Mouse (Mus musculus): ENCODE data around the gene Arnt2. TPM values are rescaled to one million over a fixed set of nuclear protein-coding genes. Genes with fewer than 3 reads are reported as not detected.
A peak's percentile ranks its signal among the peaks of the same experiment; 100 is the strongest.

Arnt2 gene
- total and polyA plus RNA-seq, 2 experiments from 2014 or later: 44.6 to 126 TPM

DNA sequence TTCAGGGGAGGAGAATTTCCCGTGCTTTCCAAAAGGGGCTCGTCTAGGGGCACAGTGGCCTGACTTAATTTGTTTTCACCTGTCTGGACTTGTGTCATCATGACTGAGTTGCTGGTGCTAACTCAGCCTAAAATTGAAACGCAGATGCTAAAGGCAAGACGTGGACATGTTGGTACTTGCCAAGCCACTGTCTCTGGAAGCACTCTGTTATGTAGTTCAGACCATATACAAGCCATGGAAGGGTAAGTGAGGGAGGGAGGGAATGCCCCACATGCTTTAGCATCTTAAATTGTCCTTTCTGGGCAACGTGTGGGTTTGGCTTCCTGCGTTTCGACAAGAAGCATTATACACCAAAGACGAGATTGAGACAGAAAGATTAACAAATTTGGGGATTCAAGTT lies 155.1 kb downstream of the Arnt2 start:
- no peak for TF ChIP-seq CTCF (IDR thresholded peaks at IDR 0.05; ENCODE audit: low read depth)
- Histone ChIP-seq H3K4me2 (ENCODE audit: low read depth, low read length) (no peak overlapping the region), H3K4me1 (ENCODE audit: insufficient read depth, low read length) (no peaks in the 10 kb centered on the region), H3K27me3 (ENCODE audit: insufficient read depth, low read length) (no peaks in the 10 kb centered on the region), H3K36me3 (ENCODE audit: insufficient read depth, low read length) (peaks cover 30% of the 10 kb centered on the region; the same call in 1 of the 2 replicates), H3K9ac (replicated peaks; ENCODE audit: low read length) (no peak overlapping the region), H3K9me3 (ENCODE audit: low read length) (no peaks in the 10 kb centered on the region), H3K27ac (no peak overlapping the region), H3K4me3 (ENCODE audit: low read length) (no peak overlapping the region)
- ATAC-seq: no peak
- WGBS: 80% methylated on average over 8 of the region's 8 CpGs
- no peak for DNase-seq (ENCODE audit: low spot score)

DNA sequence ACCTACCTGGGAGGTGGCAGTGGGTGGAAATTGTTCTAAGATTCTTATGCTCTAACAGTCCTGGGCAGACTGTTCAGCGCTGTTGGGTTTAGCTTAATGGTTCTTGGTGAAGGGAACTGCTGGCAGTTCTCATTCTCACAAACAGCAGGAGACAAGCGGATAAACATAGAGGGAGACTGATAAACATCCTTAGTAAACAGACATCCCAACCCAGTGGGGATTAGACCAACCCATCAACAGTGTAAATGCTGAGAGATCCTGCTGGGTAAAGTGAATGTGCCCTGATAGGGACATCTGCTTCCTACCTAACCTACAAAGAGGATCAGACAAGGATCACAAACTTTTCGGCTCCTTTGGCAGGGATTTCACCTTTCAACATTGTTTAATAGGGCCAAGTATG lies 155.7 kb downstream of the Arnt2 start:
- 63% methylated on average over 3 of the region's 3 CpGs for WGBS
- H3K36me3 ChIP-seq (ENCODE audit: insufficient read depth, low read length): peaks cover 29% of the 10 kb centered on the region; the same call in 1 of the 2 replicates

DNA sequence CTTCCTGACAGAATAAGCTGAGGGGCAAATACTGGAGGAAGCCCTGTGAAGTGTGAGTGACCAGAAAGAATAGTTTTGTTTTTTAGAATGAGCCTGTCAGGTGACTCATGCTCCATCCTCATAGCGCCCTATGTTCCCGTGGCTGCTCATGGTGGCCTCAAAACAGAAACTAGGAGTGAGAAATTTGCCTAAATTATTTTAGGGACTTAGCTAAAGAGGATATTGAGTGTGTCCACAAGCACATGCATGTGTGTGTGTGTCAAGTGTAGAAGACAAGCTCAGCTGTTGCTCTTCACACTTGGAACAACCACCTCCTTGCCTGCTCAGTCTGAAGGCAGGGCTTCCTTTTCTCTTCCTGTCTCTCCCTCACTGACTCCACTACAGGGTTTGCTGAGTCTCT lies 158.3 kb downstream of the Arnt2 start:
- 89% methylated on average over 2 of the region's 2 CpGs for whole genome bisulfite sequencing
- no peaks in the 10 kb centered on the region for H3K9me3 ChIP-seq (ENCODE audit: low read length)
- peaks cover 29% of the 10 kb centered on the region; the same call in 1 of the 2 replicates for H3K36me3 ChIP-seq (ENCODE audit: insufficient read depth, low read length)
- no peak for ATAC-seq
- no peak overlapping the region for H3K4me2 ChIP-seq (ENCODE audit: low read depth, low read length)
- TF ChIP-seq CTCF (IDR thresholded peaks at IDR 0.05; ENCODE audit: low read depth): no peak
- H3K4me1 ChIP-seq (ENCODE audit: insufficient read depth, low read length): no peaks in the 10 kb centered on the region
- no peaks in the 10 kb centered on the region for H3K27me3 ChIP-seq (ENCODE audit: insufficient read depth, low read length)
- no peak overlapping the region for H3K4me3 ChIP-seq (ENCODE audit: low read length)
- no peak for DNase-seq (ENCODE audit: low spot score)
- H3K27ac ChIP-seq: no peak overlapping the region
- H3K9ac ChIP-seq (replicated peaks; ENCODE audit: low read length): no peak overlapping the region

More for the DNA sequence above, 155.7 kb downstream of the Arnt2 start:
- Histone ChIP-seq H3K9me3 (ENCODE audit: low read length) (no peaks in the 10 kb centered on the region), H3K27ac (no peak overlapping the region), H3K4me2 (ENCODE audit: low read depth, low read length) (no peak overlapping the region), H3K27me3 (ENCODE audit: insufficient read depth, low read length) (no peaks in the 10 kb centered on the region), H3K4me3 (ENCODE audit: low read length) (no peak overlapping the region), H3K4me1 (ENCODE audit: insufficient read depth, low read length) (no peaks in the 10 kb centered on the region), H3K9ac (replicated peaks; ENCODE audit: low read length) (no peak overlapping the region)
- no peak for TF ChIP-seq CTCF (IDR thresholded peaks at IDR 0.05; ENCODE audit: low read depth)
- ATAC-seq (no peak), DNase-seq (ENCODE audit: low spot score) (no peak)

DNA sequence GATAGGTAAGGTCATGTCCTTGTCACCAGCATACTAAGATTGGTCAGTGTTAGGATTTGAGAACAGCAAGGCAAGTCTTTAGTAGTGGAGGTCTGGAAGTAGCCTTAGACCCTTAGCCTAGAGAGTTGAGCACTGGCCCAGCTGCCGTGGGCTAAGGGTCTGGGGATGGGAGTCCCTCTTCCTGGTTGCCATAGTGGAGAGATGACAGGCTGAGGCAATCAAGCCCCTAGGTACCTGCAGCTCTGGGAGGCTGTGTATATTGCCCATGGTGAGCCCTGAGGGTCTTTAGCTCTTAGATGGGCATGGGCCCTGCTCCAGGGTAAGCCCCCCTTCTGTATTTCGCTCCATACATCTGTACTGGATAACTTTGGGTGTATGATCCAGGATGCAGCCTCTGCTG lies 159.2 kb downstream of the Arnt2 start:
- 92% methylated on average over 2 of the region's 2 CpGs for WGBS
- H3K4me2 ChIP-seq (ENCODE audit: low read depth, low read length): no peak overlapping the region
- no peaks in the 10 kb centered on the region for H3K9me3 ChIP-seq (ENCODE audit: low read length)
- DNase-seq (ENCODE audit: low spot score): no peak
- peaks cover 29% of the 10 kb centered on the region; the same call in 1 of the 2 replicates for H3K36me3 ChIP-seq (ENCODE audit: insufficient read depth, low read length)
- no peak for ATAC-seq
- H3K4me3 ChIP-seq (ENCODE audit: low read length): no peak overlapping the region
- TF ChIP-seq CTCF (IDR thresholded peaks at IDR 0.05; ENCODE audit: low read depth): no peak
- no peaks in the 10 kb centered on the region for H3K4me1 ChIP-seq (ENCODE audit: insufficient read depth, low read length)
- no peak overlapping the region for H3K9ac ChIP-seq (replicated peaks; ENCODE audit: low read length)
- no peak overlapping the region for H3K27ac ChIP-seq
- H3K27me3 ChIP-seq (ENCODE audit: insufficient read depth, low read length): no peaks in the 10 kb centered on the region

DNA sequence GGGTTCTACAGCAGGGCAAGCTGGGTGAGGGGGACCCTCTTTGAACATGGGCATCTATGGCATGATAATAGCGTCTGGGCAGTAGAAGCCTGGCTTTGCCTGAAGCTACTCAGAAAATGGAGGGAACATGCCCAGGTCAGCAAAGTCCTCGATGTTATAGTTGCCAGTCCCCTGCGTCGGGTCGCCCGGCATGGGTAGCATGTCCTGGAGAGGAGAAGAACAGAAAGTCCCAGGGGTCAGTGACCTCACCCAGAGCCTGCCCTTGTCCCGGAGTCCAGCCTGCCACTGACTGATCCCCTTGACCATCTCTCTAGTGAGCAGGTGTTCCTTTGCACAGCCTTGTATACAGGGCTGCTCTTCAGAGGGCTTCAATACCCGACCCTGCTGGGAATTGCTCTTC lies 160.0 kb downstream of the Arnt2 start:
- Histone ChIP-seq H3K9ac (replicated peaks; ENCODE audit: low read length) (no peak overlapping the region), H3K4me1 (ENCODE audit: insufficient read depth, low read length) (no peaks in the 10 kb centered on the region), H3K36me3 (ENCODE audit: insufficient read depth, low read length) (peaks cover 24% of the 10 kb centered on the region; the same call in 1 of the 2 replicates), H3K4me2 (ENCODE audit: low read depth, low read length) (no peak overlapping the region), H3K27me3 (ENCODE audit: insufficient read depth, low read length) (no peaks in the 10 kb centered on the region), H3K27ac (no peak overlapping the region), H3K9me3 (ENCODE audit: low read length) (no peaks in the 10 kb centered on the region), H3K4me3 (ENCODE audit: low read length) (no peak overlapping the region)
- ATAC-seq: no peak
- 86% methylated on average over 8 of the region's 8 CpGs for WGBS
- no peak for DNase-seq (ENCODE audit: low spot score)
- no peak for TF ChIP-seq CTCF (IDR thresholded peaks at IDR 0.05; ENCODE audit: low read depth)

DNA sequence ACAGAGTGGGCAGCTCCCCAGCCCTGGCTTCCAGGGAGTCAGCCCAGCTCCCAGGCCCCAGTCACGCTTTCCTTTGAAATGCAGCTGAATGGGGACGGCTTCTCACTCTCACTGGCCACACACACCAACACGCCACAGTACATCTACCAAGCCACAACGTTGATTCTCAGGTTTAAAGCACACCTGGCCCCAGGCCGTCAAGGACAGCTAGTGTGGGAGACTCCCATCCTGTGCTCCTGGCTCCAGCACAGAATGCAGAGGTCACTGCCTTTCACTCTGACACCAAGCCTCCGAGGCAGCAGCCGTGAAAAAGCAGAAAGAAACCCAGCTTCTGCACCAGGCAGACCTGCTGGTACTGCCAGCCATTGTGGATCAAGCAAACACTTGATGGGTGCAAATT lies 160.6 kb downstream of the Arnt2 start:
- peaks cover 20% of the 10 kb centered on the region; the same call in 1 of the 2 replicates for H3K36me3 ChIP-seq (ENCODE audit: insufficient read depth, low read length)
- TF ChIP-seq CTCF (IDR thresholded peaks at IDR 0.05; ENCODE audit: low read depth): no peak
- no peak overlapping the region for H3K27ac ChIP-seq
- ATAC-seq: no peak
- no peaks in the 10 kb centered on the region for H3K9me3 ChIP-seq (ENCODE audit: low read length)
- WGBS: 46% methylated on average over 7 of the region's 7 CpGs
- DNase-seq (ENCODE audit: low spot score): no peak
- H3K4me1 ChIP-seq (ENCODE audit: insufficient read depth, low read length): no peaks in the 10 kb centered on the region
- H3K27me3 ChIP-seq (ENCODE audit: insufficient read depth, low read length): no peaks in the 10 kb centered on the region
- no peak overlapping the region for H3K9ac ChIP-seq (replicated peaks; ENCODE audit: low read length)
- H3K4me3 ChIP-seq (ENCODE audit: low read length): no peak overlapping the region
- H3K4me2 ChIP-seq (ENCODE audit: low read depth, low read length): no peak overlapping the region

DNA sequence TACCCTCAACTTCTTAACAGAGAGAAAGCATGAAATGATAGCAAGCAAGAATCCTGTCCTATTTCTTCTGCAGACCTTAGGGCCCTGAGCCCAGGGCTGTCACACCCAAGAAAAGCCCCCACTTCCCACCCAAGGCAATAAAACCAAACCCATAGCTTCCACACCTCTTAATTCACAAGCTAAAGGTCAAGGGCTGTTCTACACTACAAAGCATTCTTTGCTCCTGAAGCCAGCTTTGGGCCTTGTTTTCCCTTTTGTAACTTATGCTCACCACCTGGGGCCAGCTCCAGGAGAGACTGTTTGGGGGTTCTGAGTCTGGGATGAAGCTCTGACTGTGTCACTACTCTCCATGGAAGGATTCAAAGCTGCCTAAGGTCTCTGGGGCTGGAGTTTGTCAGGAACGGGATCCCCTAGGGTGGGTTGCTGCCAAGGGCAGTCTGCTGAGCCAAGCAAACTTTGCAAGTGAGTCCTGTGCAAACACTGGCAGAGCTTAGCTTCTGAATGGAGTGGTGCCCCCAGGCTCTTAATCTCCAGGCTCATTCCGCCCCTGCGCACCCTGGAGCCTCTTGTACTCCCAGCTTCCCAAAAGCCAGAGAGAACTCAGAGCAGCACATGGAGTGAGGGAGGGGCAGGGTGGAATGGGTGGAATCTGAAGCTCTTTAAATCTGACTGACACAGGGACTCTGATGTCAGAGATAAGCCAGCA lies 161.9 kb downstream of the Arnt2 start:
- TF ChIP-seq CTCF (IDR thresholded peaks at IDR 0.05; ENCODE audit: low read depth): no peak
- H3K36me3 ChIP-seq (ENCODE audit: insufficient read depth, low read length): peaks cover 20% of the 10 kb centered on the region; the same call in 1 of the 2 replicates
- no peaks in the 10 kb centered on the region for H3K9me3 ChIP-seq (ENCODE audit: low read length)
- DNase-seq (ENCODE audit: low spot score): peak; percentile 34
- no peaks in the 10 kb centered on the region for H3K27me3 ChIP-seq (ENCODE audit: insufficient read depth, low read length)
- peak; percentile 53; the same call in 1 of the 2 replicates for ATAC-seq
- no peaks in the 10 kb centered on the region for H3K4me1 ChIP-seq (ENCODE audit: insufficient read depth, low read length)
- H3K4me2 ChIP-seq (ENCODE audit: low read depth, low read length): no peak overlapping the region
- no peak overlapping the region for H3K27ac ChIP-seq
- H3K4me3 ChIP-seq (ENCODE audit: low read length): no peak overlapping the region
- H3K9ac ChIP-seq (replicated peaks; ENCODE audit: low read length): no peak overlapping the region
- 38% methylated on average over 3 of the region's 3 CpGs for WGBS

Data from hindbrain, postnatal 0 days (tissue).